Mouse (Mus musculus): Measurements from ENCODE around the gene AL731706.1.

DNA sequence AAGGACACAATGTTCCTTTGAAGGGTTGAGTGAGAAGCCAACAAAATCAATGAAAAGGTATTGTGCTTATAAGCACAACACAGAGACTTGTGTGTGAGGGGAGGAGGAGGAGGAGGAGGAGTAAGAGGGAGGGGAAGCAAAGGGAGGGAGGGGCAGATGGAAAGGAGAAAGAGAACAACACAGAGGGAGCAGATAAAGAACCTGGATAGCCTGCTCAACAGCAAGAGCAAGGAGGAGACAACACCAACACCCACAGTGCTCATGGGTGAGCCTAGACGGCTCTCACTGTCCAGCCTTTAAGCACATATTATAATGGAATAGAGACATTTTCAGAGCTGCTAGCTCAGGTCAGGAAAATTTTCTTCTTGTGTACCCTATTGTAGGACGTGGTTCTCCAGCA, 18.1 kb upstream of the AL731706.1 start:
- no peak for TF ChIP-seq CTCF (IDR thresholded peaks at IDR 0.05; ENCODE audit: extremely low read depth, insufficient read depth, low read length)
- no peak for TF ChIP-seq POLR2A (IDR thresholded peaks at IDR 0.05; ENCODE audit: extremely low read depth, insufficient read depth, low read length)

Data from cortical plate, adult 2 months (tissue).